Mouse (Mus musculus) Patski (cell line): ENCODE results near the gene Ube2e2. TPM values are rescaled to one million over a fixed set of nuclear protein-coding genes. Genes with fewer than 3 reads are reported as not detected.
"Not testable (repeated sequence)": the region's sequence is repeated elsewhere in the genome, so short reads cannot be mapped to it uniquely, and the experiment has no call there.

Experiments used
- ATAC-seq: fragments of 100-300 bp; one replicate; pipeline ENCODE4 v1.8.0; 2021
- CTCF ChIA-PET: fragments of 350-600 bp; sonication (Branson Sonifier 250); formaldehyde crosslinking; loops from one replicate; lab custom pipeline; 2022; ENCODE audit warnings: inconsistent platforms; lab: Charles Lee
- POLR2A ChIA-PET: fragments of 350-600 bp; sonication (Branson Sonifier 250); formaldehyde crosslinking; loops from one replicate; lab custom pipeline; 2022; ENCODE audit warnings: antibody characterized with exemption, inconsistent platforms; lab: Charles Lee
- DNase-seq: peaks from one replicate; pipeline ENCODE4 v3.0.0-alpha.2; 2011; ENCODE audit warnings: low read depth, low spot score
- H3K27me3 ChIP-seq: fragments of 371-371 bp; one replicate; pipeline ENCODE4 v1.5.1; 2021
- CTCF ChIP-seq: fragments of 100-300 bp; IDR thresholded peaks from one replicate; pipeline ENCODE4 v1.5.1; 2021
- in situ Hi-C: fragments of 300-500 bp; cut with MboI; formaldehyde crosslinking; loops from 3 replicates; pipeline ENCODE4 v1.11.1; 2018; ENCODE audit warnings: low pct_unique_long_range_greater_than_20kb, mixed read lengths
- polyA plus RNA-seq: library from polyadenylated mRNA; unstranded; gene quantifications from one replicate; pipeline ENCODE4 v1.2.3, GENCODE M21; 2021

Gene Ube2e2
- polyA plus RNA-seq, 1 experiment from 2014 or later = 43.6 TPM

GRCm38 (mm10) chr14:18554627-18554988 is 339.5 kb downstream of the Ube2e2 start:
- no peak for ATAC-seq
- DNase-seq = no peak
- in situ Hi-C loops = no loop called here
- H3K27me3 ChIP-seq = no peaks in the 10 kb centered on the region
- POLR2A ChIA-PET = no interaction called here
- CTCF ChIA-PET = no interaction called here
- no peak for TF ChIP-seq CTCF

DNA sequence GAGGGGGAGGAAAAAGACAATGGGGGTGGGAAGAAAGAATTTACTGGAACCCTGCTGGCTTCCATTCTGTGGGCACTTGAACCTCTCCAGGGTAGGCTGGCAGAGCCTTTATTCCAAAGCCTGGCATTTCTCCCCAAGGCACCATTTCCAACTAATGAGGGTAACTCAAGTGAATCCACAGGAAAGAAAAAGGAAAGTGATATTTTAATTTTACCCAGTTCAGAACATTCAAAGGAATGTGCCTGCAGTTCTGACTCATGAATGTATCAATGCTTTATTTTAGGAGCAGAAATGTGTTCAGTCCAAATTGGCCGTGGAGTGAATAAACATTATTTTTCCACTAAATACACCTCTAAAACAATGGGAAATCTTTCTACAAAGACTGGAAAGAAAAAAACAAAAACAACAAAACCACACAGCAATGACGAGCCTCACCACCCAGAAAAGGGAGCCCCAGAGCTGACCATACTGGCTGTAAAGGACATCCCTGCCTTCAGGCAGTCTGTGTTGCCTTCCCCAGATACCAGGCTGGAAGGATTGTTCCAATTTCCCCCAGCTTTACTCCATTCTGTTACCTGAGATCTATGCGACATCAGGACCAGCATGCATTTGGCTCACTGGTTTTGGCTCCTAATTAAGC is 340.0 kb downstream of the Ube2e2 start:
- ATAC-seq = peak; percentile 93
- in situ Hi-C loops = no loop called here
- peak; percentile 61 for TF ChIP-seq CTCF
- CTCF ChIA-PET = no interaction called here
- POLR2A ChIA-PET = no interaction called here
- H3K27me3 ChIP-seq = no peaks in the 10 kb centered on the region
- DNase-seq = peak; percentile 39

DNA sequence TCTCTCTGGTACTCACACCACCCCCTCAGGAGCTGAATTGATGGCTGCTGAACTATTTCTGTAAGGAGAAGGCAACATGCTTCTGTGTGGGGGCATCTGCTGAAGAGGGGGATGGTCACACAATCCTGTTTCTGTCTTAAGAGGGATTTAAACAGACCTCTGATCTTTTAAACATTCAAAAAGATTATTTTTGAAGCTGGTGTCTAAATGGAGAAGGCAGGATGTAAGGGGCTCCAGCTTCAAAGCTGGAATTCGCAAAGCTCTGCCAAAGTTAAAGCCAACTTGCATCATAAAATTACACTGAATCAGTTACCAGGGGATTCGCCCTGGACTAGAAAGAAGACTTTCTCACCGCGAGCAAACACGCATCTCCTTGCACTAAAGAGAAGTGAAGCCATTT is 346.5 kb downstream of the Ube2e2 start:
- DNase-seq (no peak), ATAC-seq (no peak)
- POLR2A ChIA-PET = no interaction called here

DNA sequence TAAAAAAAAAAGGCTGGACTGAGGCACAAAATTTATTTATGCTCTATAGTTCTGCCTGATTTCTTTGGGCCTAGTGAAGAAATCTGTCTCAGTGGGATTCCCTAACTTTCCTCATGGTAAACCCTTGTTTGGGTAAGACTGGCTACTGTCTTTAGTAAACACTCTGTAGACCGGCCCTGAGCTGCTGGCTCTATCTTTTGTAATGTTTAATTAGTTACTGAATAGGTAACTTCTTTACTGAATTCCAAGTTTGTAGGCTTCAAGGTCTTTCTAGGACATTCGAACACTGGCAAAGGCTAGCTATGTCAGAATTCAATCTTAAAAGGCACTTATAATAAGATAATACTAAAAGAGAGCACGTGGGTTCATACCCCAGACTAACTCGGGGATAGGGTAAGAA is 355.0 kb downstream of the Ube2e2 start:
- ATAC-seq, DNase-seq, CTCF ChIA-PET, in situ Hi-C loops, H3K27me3 ChIP-seq: not testable (repeated sequence)
- POLR2A ChIA-PET = interaction anchor here (0.7 kb wide), 1 partner anchor 426 kb away, joined by 4 read pairs; no protein-coding TSS in a partner anchor

More for the DNA sequence above, 346.5 kb downstream of the Ube2e2 start:
- H3K27me3 ChIP-seq = no peaks in the 10 kb centered on the region
- in situ Hi-C loops = no loop called here
- CTCF ChIA-PET = no interaction called here
- no peak for TF ChIP-seq CTCF

- no peak for TF ChIP-seq CTCF
- CTCF ChIA-PET = no interaction called here
- ATAC-seq = no peak
These were observed 363.2 kb downstream of the Ube2e2 start for GRCm38 (mm10) chr14:18530899-18531298.

DNA sequence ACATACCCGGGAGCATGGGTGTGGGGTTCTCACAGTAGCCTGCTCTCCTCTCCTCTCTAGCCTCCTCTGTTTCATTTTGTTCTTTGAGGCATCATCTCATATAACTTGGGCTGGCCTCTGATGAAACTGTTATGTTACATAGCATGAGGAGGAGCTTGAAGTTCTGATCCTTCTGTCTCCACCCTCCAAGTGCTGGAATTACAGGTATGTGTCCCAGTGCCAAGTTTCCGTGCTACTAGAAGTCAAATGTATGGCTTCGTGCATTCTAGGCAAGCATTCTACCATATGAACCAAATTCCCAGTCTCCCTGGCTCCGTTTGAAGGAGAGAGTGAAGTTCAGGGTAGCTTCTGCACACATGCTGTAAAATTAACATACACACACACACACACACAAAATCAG is 363.6 kb downstream of the Ube2e2 start:
- ATAC-seq = peak; percentile 60
- no peaks in the 10 kb centered on the region for H3K27me3 ChIP-seq
- CTCF ChIA-PET = no interaction called here
- DNase-seq = no peak
- POLR2A ChIA-PET = no interaction called here
- in situ Hi-C loops = no loop called here
- no peak for TF ChIP-seq CTCF

More at GRCm38 (mm10) chr14:18530899-18531298, 363.2 kb downstream of the Ube2e2 start:
- H3K27me3 ChIP-seq = no peaks in the 10 kb centered on the region
- DNase-seq = no peak
- in situ Hi-C loops = no loop called here
- POLR2A ChIA-PET = no interaction called here
